Mouse (Mus musculus) gastrocnemius, adult 18-20 months (tissue): ENCODE results near the gene Ankrd16. TPM values are rescaled to one million over a fixed set of nuclear protein-coding genes. Genes with fewer than 3 reads are reported as not detected.
A peak's percentile ranks its signal among the peaks of the same experiment; 100 is the strongest.

Source experiments
- DNase-seq: peaks from one replicate; pipeline ENCODE4 v3.0.0; 2021; ENCODE audit warnings: low spot score
- long read RNA-seq, 2 experiments: library from polyadenylated mRNA; stranded (forward); transcript quantifications; one replicate each; pipeline ENCODE4 v2.0.0; 2021
- total RNA-seq, 2 experiments: library from RNA; stranded (reverse); gene quantifications; 2 replicates each; pipeline ENCODE4 v1.2.3; 2021

The Ankrd16 gene
- total RNA-seq: 10 to 100 TPM; 20.9 to 22.1 TPM
- long read RNA-seq, experiment 1, transcript Ankrd16-201 (7 exons, 1,618 nt): major isoform, 7 of 14 reads
- long read RNA-seq, experiment 1, partial matches to known transcripts: 0 of 14 reads
- long read RNA-seq, experiment 1, other reads (novel, unspliced or antisense): 6 of 14 reads
- long read RNA-seq, experiment 2, partial matches to known transcripts: 0 of 7 reads
- long read RNA-seq, experiment 2, other reads (novel, unspliced or antisense): 2 of 7 reads

DNA sequence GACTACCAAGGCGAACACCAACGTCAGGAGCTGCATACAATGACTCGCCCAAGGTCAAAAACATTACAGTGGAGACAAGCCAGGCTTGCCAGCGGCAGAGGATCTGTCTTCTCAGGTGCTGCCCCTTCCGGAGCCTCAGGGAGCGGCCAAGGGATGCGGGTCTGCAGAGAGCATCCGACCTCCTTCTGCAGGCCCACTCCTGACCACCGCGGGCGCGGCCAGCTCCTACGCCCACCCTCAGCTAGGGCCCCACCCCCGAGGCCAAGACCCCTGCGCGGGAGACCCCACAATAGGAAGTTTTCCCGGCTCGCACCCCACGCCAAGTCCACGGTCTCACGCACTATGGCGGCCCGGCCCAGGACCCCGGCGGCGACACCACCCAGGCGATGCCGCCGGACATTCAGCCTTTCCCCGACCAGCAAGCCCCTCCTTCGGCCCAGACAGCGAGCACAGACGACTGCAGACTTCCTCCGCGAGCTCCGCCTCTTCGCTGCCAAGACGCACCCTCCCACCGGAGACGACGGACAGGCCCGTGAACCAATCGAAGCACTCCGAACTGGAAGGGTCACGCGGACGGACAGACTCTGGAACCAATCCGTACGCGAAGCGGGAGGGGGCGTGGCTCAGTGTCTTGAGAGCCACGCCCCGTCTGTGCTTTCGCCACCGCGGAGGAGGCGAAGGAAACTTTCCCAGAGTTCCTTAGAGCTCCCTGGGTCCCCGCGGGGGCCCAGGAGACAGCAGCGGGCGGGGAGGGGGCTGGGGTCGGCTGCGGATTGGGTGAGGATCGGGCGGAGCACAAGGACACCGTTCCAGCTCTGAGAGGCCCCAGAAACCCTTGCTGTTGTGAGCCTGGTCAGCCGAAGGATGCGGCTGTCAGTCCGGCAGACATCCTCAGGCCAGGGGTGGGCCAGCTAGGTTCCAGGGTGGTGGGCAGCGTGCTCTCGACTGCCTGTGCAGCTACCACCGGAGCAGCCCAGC, at the start of gene Ankrd16, which contains the start of gene Fbh1:
Ankrd16 (plus strand) TSS at position 786 of the 978 bp plus-strand sequence.
Fbh1 (minus strand) TSS at position 492 of the 978 bp plus-strand sequence.
- DNase-seq: peak; percentile 100

- no peak for DNase-seq
Measured at GRCm38 (mm10) chr2:11729091-11729490, 48.6 kb upstream of the Ankrd16 start.

- no peak for DNase-seq
Measured at GRCm38 (mm10) chr2:11732978-11733377, 44.7 kb upstream of the Ankrd16 start.

GRCm38 (mm10) chr2:11735853-11736252, 41.8 kb upstream of the Ankrd16 start:
- no peak for DNase-seq

- no peak for DNase-seq
Measured at GRCm38 (mm10) chr2:11738794-11739193, 38.9 kb upstream of the Ankrd16 start.

- no peak for DNase-seq
Measured at GRCm38 (mm10) chr2:11739516-11740051, 38.1 kb upstream of the Ankrd16 start.

GRCm38 (mm10) chr2:11762541-11762940, 15.1 kb upstream of the Ankrd16 start:
- DNase-seq: no peak

- peak; percentile 37 for DNase-seq
Measured at GRCm38 (mm10) chr2:11765694-11766093, 12.0 kb upstream of the Ankrd16 start.

GRCm38 (mm10) chr2:11766485-11767160, 11.1 kb upstream of the Ankrd16 start:
- DNase-seq: no peak

- DNase-seq: peak; percentile 71
Measured at GRCm38 (mm10) chr2:11767161-11767545, 10.5 kb upstream of the Ankrd16 start.

DNA sequence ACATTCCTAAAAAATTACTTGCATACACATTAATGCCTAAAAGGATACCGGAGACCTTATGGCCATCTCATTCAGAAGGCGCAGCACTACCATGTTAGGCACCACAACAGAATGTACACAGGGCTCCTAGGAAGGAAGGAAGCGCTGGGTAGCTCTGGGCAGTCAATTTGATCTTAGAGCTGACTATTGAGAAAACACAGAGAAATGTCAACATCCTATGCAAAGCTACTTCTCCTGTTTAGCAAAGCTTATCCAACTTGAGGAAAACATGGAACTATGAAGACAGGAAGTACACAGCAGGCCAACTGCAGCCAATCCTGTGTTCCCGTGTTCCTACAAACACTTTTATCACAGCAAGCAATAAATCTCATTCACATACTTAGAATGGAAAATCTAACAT, 6.0 kb upstream of the Ankrd16 start:
- no peak for DNase-seq

DNA sequence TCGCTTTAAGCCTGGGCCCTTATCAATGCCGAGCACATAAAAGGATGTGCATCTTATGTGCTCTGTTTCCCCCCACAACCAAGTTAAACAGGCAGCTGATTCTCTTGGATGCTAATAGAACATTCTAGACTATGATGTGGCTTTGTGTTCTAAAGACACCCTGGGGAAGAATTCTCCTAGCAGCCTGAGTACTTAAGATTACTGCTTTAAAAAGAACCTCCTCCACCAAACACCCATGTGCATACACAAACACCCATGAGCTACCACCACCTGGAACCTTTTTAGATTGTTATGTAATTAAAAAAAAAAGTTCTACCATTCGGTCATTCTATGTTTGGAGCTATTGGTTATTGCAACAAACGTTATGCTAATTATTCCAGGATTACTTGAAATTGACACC, 5.3 kb upstream of the Ankrd16 start:
- DNase-seq: no peak

DNA sequence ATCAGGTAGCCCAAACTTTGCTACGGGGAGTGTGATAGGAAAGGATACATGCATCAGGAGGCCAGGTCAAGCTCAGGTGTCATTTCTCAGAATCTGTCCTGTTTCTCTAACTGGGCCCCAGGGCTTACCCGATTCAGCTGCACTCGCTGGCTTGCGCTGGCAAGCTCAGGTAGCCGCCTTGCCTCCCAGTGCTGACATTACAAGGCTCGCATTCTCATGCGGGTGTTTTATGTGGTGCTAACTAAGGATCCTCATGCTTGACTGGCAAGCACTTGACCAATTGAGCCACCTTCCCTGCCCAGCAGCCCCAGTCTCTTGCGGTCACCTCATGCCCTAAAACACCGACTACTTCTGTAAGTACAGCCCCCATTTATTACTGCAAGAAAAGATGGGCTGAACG, 3.2 kb upstream of the Ankrd16 start:
- DNase-seq: peak; percentile 48

GRCm38 (mm10) chr2:11775121-11775520, 2.6 kb upstream of the Ankrd16 start:
- DNase-seq: no peak

GRCm38 (mm10) chr2:11776415-11776814, 1.3 kb upstream of the Ankrd16 start:
- no peak for DNase-seq

DNA sequence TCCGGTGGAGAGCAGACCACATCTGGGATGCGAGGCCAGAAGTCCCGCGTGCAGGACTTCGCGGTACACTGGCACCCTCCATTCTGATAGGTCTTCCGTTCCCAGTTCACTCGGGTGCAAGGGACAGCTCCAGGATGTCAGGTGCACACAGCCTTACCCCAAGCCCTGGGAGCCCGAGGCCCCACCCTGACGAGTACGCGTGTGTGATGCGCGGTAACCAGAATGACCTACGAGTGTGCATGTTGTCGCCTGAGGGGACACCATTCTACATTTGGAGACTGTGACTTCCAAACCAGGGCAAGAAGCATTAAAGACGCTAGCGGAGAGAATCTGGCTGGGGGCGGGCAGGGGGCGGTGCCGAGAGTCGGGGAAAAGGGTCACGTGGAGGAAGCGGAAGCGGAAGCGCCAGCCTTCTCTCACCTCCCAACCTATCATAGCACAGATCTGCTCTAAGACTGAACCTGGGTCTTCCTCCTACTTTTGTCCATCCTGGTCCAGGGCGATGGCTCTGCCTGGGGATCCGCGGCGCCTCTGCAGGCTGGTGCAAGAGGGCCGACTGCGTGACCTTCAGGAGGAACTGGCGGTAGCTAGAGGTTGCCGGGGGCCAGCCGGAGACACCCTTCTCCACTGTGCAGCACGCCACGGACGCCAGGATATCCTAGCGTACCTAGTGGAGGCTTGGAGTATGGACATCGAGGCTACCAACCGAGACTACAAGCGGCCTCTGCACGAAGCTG, 579 bp downstream of the Ankrd16 start:
- peak; percentile 84 for DNase-seq

DNA sequence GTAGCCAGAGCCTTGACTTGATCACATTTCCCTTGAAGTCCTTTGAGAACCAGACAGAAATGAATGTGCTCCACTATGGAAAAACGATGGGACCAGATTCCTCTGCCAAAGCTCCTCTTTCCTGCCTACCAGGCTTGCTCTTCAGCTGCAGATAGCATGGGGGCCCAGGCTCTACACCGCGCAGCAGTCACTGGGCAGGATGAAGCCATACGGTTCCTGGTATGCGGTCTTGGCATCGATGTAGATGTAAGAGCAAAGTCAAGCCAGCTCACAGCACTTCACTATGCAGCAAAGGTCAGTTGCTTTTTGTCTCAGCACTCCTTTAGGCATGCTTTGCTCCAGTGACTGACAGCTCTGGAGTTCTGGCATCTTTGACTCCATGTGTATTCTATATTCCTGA, 6.5 kb downstream of the Ankrd16 start:
- no peak for DNase-seq

DNA sequence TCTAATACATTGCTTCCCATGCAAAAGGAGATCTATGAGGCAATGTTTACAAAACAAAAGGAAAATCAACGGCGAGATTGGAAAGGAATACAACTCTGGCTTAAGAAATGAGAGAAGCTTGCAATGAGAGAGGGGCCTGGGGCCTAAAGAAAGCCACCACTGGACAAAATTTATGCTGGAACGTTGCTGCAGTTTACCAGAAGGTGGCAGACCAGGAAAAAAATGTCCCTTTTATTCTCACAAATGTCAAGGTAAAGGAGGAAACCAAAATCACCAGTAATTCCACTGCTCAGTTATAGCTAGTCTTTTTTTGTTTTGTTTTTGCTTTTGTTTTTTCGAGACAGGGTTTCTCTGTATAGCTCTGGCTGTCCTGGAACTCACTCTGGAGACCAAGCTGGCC, 17.0 kb downstream of the Ankrd16 start:
- no peak for DNase-seq

DNA sequence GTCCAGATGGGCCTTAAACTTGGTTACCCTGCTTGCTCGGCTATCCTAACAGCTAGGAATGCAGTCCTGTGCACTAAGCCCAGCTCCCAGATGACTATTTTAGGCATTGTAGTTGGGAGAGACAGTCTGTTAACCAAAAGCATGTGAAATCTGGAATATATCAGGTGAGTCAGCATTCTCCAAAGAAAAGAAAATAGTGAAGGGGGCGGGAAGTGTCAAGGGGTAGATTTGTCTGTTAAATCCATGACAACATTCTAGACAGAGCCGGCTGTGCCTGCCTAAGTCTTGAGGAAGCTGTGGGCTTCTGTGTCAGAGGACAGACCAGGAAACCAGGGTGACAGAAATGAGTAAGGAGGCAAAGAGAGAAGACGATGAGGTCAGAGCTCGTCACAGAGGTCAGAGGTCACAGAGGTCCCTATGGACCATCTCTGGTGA, 20.3 kb downstream of the Ankrd16 start:
- no peak for DNase-seq

- no peak for DNase-seq
Measured at GRCm38 (mm10) chr2:11801299-11801930, 23.7 kb downstream of the Ankrd16 start.
